Mouse (Mus musculus) heart, embryonic 16.5 days (tissue): ENCODE data around the gene Atg7. TPM values are rescaled to one million over a fixed set of nuclear protein-coding genes. Genes with fewer than 3 reads are reported as not detected.

Source experiments
- ATAC-seq: fragments of 200-750 bp; cut with Nextera tagmentation; replicated peaks from 2 replicates; pipeline ENCODE4 v1.8.0; 2017; ENCODE audit warnings: moderate number of reproducible peaks; ENCODE audit not compliant: insufficient read depth, low FRiP score; ENCODE audit errors: extremely low read depth
- H3K27ac ChIP-seq: fragments of 300-500 bp; sonication (generic); 2 replicates; pipeline ENCODE4 v1.5.1; 2014; ENCODE audit warnings: mild to moderate bottlenecking, low read length, control low read depth, moderate library complexity
- H3K27me3 ChIP-seq: fragments of 300-500 bp; sonication (generic); 2 replicates; pipeline ENCODE4 v1.6.1; 2014; ENCODE audit warnings: low read length, mixed read lengths; ENCODE audit not compliant: control insufficient read depth, insufficient read depth
- H3K36me3 ChIP-seq: fragments of 300-500 bp; sonication (generic); 2 replicates; pipeline ENCODE4 v1.6.1; 2014; ENCODE audit not compliant: control insufficient read depth, insufficient read depth
- H3K4me1 ChIP-seq: fragments of 300-500 bp; sonication (generic); 2 replicates; pipeline ENCODE4 v1.6.1; 2014; ENCODE audit warnings: low read length, mixed read lengths; ENCODE audit not compliant: control insufficient read depth, insufficient read depth
- H3K4me2 ChIP-seq: fragments of 300-500 bp; sonication (generic); 2 replicates; pipeline ENCODE4 v1.6.1; 2014; ENCODE audit warnings: low read depth, mild to moderate bottlenecking, control low read depth, low read length
- H3K4me3 ChIP-seq: fragments of 300-500 bp; sonication (generic); 2 replicates; pipeline ENCODE4 v1.5.1; 2014; ENCODE audit warnings: mild to moderate bottlenecking, control low read depth, low read length
- H3K9ac ChIP-seq: fragments of 300-500 bp; sonication (generic); 2 replicates; pipeline ENCODE4 v1.6.1; 2014; ENCODE audit warnings: low read length, control low read depth
- H3K9me3 ChIP-seq: fragments of 300-500 bp; sonication (generic); replicated peaks from 2 replicates; pipeline ENCODE4 v1.6.1; 2016; ENCODE audit warnings: low read length; ENCODE audit not compliant: control insufficient read depth
- WGBS: fragments of 180-500 bp; shearing (Covaris S2); extraction: QIAGEN DNeasy Blood & Tissue Kit; methylation state at CpG from one replicate; pipeline ENCODE4 v1.1.7; 2014; 5-methylcytosine and 5-hydroxymethylcytosine counted together
- polyA plus RNA-seq: library from polyadenylated mRNA; unstranded; fragments of >200 nt; fragmentation: Nextera tagmentation; extraction: Ambion mirVana; gene quantifications from 2 replicates; pipeline ENCODE4 v1.2.1, GENCODE M21; 2015

Gene Atg7
- polyA plus RNA-seq, 1 experiment from 2014 or later, result 17.1 TPM

DNA sequence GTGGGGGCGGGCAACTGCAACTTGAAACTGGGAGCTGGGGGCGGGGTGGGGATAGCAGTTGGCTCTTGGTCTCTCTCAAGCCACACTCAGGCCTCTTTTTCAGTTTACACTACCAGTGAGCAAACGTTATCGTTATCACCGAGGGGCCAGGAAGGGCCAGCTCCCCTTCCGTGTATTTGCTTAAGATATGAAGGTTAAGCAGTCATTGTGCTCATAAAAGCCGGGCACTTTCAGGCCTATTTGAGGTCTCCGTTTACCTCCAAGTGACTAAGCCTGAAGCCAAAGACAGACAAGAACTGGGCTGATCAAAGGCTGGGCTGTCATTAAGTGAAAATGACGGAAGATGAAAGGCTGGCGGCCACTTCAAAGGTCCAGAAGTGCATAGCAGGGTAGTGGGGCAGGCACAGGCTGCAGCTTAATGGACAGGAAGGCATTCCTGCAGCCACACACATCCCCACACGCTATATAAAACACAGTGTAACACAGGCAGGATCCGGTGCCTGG lies 258.5 kb downstream of the Atg7 start:
- peak overlapping the region; percentile 80 for H3K27ac ChIP-seq
- H3K36me3 ChIP-seq, result peaks cover 3% of the 10 kb centered on the region; the same call in 1 of the 2 replicates
- peak overlapping the region; percentile 9; the same call in 1 of the 2 replicates for H3K4me3 ChIP-seq
- H3K4me1 ChIP-seq, result peaks cover 69% of the 10 kb centered on the region
- peak overlapping the region; percentile 54 for H3K4me2 ChIP-seq
- peak; percentile 64 for ATAC-seq
- WGBS, result 5% methylated on average over 12 of the region's 12 CpGs
- H3K9me3 ChIP-seq, result no peaks in the 10 kb centered on the region
- H3K27me3 ChIP-seq, result no peaks in the 10 kb centered on the region
- peak overlapping the region; percentile 37 for H3K9ac ChIP-seq

DNA sequence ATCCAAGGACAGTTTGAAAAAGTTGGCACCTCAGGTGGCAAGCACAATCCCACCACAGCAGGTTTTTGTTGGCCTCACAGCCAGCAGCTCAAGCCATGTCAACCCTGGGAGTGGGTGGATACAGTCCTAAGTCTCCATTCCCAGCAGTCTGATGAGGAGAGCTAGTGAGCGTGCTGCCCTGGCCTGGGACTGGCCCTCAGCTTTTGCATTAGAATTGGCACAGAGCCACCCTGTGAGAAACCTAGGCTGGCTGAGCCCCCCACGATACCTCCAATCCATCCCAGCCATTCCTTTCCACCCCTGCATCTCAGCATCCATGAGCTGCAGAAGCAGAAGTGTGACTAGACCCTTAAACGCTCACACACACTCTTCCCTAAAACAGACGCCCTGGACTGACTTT lies 259.0 kb downstream of the Atg7 start:
- Histone ChIP-seq H3K4me2 (peak overlapping the region; percentile 54), H3K9ac (peak overlapping the region; percentile 32; the same call in 1 of the 2 replicates), H3K9me3 (no peaks in the 10 kb centered on the region), H3K36me3 (peaks cover 3% of the 10 kb centered on the region; the same call in 1 of the 2 replicates), H3K4me1 (peaks cover 69% of the 10 kb centered on the region), H3K4me3 (0 out of 2 replicates have a peak overlapping the region, but pooled peaks have one; percentile 9), H3K27ac (peak overlapping the region; percentile 80), H3K27me3 (no peaks in the 10 kb centered on the region)
- WGBS, result 15% methylated on average over 4 of the region's 4 CpGs
- no peak for ATAC-seq

DNA sequence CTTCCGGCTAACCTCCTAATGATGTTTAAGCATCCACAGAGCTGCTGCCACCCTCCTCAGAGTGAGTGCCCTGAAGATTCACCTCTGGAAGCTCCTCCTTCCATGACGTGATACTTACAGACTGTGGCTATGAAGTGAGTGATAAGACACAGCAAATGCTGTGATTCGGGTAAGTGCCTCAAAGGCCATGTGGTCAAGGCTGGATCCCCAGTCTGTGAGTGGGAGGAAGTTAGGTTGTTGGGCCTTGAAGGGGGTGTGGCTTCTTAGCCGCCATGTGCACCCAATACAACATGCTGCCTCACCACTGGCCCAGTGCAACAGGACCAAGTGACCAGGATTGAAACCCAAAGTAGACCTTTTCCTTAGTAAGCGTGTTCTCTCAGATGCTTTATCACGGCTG lies 261.3 kb downstream of the Atg7 start:
- Histone ChIP-seq H3K27me3 (no peaks in the 10 kb centered on the region), H3K27ac (no peak overlapping the region), H3K4me1 (peaks cover 78% of the 10 kb centered on the region), H3K36me3 (no peaks in the 10 kb centered on the region), H3K9me3 (no peaks in the 10 kb centered on the region), H3K4me2 (no peak overlapping the region), H3K9ac (no peak overlapping the region), H3K4me3 (no peak overlapping the region)
- ATAC-seq, result no peak
- 59% methylated on average over 6 of the region's 6 CpGs for WGBS

DNA sequence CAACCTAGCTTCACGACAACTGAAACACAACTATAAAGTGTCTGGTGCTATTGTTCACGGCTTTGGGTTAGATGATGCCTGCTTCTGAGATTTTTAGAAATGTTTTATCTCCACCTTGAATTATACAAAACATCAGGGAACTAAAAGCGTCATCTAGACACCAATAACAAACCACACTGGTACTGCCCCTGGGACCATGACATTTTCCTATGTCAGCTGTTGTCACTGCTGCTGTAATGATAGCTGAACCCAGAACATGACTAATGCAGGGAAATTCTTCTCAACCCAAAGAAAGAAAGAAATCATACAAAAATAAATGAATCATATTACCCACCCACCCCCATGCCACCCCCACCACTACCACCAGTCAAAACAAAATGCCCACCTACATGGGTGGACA lies 261.9 kb downstream of the Atg7 start:
- Histone ChIP-seq H3K4me2 (no peak overlapping the region), H3K4me1 (peaks cover 73% of the 10 kb centered on the region), H3K27me3 (no peaks in the 10 kb centered on the region), H3K36me3 (no peaks in the 10 kb centered on the region), H3K4me3 (no peak overlapping the region), H3K9me3 (no peaks in the 10 kb centered on the region), H3K27ac (no peak overlapping the region), H3K9ac (no peak overlapping the region)
- WGBS, result 88% methylated on average over 3 of the region's 3 CpGs
- ATAC-seq, result no peak

DNA sequence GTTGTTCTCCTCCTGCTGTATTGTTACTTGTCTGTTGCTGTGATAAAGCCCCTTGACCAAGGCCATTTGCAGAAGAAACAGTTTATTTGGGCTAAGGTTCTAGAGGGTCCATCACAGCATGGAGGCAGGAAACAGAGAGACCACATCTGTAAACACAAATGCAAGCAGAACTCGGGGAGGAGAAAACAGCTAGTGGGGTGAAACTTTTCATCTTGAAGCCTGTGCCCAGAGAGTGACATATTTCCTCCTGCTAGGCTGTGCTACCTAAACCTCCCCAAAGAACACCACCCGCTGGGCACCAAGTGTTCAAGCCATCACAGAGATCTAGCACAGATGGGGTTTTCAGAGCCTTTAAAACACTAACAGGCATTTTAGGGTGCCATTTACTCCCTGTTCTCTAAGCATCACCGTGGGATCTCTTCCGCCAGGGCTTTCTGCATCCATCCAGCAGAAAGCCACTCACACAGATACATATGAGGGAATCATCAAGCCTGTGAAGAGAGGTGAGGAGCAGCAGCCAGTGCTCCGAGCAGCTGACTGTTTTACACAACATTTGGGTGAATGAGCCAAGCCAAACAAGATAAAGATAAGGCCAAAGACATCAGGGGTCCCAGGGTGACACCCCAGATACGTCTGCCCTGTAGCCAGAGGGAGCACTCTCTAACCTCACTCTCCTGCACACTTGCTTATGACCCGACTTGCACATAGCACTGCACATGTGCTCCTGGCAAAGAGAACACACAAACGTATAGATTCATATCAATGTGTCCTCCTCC lies 262.5 kb downstream of the Atg7 start:
- no peak for ATAC-seq
- Histone ChIP-seq H3K4me2 (no peak overlapping the region), H3K9ac (no peak overlapping the region), H3K4me1 (peaks cover 70% of the 10 kb centered on the region), H3K27ac (no peak overlapping the region), H3K9me3 (no peaks in the 10 kb centered on the region), H3K27me3 (no peaks in the 10 kb centered on the region), H3K4me3 (no peak overlapping the region), H3K36me3 (no peaks in the 10 kb centered on the region)
- WGBS, result 54% methylated on average over 8 of the region's 8 CpGs

DNA sequence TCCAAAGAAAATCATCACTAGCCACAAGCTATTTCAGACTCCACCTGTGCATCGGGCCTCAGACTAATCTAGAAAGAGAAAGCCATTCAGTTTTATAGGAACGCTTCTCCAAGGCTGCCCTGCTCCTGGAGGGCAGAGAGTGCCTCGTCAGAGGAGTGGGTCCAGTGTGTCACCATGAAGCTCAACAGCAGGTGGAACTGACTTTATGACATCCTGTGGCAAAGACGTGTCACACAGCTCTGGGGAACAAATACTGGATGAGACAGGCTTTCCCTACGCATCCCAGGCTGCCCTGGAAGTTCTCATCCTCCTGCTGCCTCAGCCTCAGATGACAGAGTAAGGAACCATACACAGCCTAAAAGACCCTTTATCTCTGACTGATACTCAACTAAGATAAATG lies 263.3 kb downstream of the Atg7 start:
- 54% methylated on average over 5 of the region's 5 CpGs for WGBS
- Histone ChIP-seq H3K9ac (no peak overlapping the region), H3K4me2 (no peak overlapping the region), H3K27ac (no peak overlapping the region), H3K4me1 (peaks cover 63% of the 10 kb centered on the region), H3K36me3 (no peaks in the 10 kb centered on the region), H3K9me3 (no peaks in the 10 kb centered on the region), H3K4me3 (no peak overlapping the region), H3K27me3 (no peaks in the 10 kb centered on the region)
- no peak for ATAC-seq

DNA sequence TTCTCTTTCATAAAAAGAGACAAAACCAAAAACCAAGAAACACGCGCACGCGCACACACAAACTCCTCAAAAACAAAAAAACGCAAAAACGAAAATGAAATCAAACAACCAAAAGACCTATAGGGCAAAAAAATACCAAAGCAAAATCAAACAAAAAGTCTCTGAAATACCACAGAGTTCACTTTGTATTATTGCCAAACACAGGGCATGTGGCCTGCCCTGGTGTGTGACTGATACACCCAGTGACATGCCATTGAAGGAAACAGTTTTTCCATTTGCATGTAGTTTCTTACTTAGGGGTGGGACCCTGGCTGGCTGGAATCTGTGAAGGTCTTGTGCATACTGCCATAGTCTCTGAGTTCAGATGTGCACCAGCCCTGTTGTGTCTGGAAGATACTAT lies 264.6 kb downstream of the Atg7 start:
- H3K27me3 ChIP-seq, result no peaks in the 10 kb centered on the region
- H3K36me3 ChIP-seq, result no peaks in the 10 kb centered on the region
- H3K27ac ChIP-seq, result no peak overlapping the region
- no peak for ATAC-seq
- 92% methylated on average over 6 of the region's 6 CpGs for WGBS
- H3K4me1 ChIP-seq, result peaks cover 55% of the 10 kb centered on the region
- no peak overlapping the region for H3K9ac ChIP-seq
- H3K4me2 ChIP-seq, result no peak overlapping the region
- H3K9me3 ChIP-seq, result no peaks in the 10 kb centered on the region
- no peak overlapping the region for H3K4me3 ChIP-seq

DNA sequence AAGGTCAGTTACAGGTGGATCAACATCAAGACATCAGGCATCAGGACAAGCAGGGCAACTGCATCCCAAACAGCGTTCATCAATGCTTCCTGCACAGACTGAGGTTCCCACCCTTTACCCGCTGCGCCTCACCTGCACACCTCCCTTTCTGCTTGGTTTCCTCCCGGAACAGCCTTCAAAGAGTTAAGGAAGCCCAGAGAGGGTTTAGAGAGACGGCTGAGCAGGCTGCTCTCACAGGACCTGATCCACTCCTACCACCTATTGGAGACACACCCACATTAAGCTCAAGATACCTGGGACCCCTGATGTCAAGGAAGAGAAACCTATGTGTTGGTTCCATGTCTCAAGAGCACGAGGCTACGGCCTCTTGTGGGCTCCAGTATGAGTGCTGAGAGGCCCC lies 266.9 kb downstream of the Atg7 start:
- no peak for ATAC-seq
- Histone ChIP-seq H3K9ac (no peak overlapping the region), H3K27me3 (no peaks in the 10 kb centered on the region), H3K4me3 (no peak overlapping the region), H3K36me3 (no peaks in the 10 kb centered on the region), H3K27ac (no peak overlapping the region), H3K9me3 (no peaks in the 10 kb centered on the region), H3K4me2 (no peak overlapping the region), H3K4me1 (peaks cover 63% of the 10 kb centered on the region)
- WGBS, result 84% methylated on average over 7 of the region's 7 CpGs
